Comparison of ENCODE assay signal across 8 mouse cellular contexts in the genomic region with DNA sequence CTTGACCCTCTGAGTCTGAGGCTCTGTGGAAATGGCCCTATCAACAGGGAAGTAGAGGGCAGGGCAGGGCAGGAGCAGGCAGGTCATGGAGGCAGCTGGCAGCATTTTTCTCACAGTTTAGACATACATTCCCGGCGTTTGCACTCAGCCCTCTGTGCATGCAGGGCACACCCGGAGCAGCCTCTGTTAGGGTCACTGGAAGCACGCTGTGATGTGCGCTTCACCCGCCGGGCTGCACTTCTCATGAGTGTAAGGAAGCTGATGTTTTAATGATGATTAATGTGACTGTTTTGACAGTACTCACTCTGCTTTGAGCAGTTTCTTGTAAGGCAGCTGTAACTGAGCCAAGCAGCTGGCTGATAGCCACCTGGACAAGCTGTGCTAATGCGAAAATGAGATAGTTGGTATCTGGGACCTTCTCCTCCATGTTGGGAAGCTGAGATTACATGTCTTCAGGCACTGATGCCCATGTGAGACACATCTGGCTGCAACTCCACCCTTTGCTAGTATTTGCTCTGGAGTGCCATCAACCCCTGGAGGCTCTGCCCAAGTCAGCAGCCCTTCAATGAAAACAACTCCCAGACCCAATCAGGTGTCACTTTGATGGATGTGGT.
DNase-seq lines count a peak whose midpoint lies in the region; ATAC-seq and TF ChIP-seq lines count a peak whose summit lies in the region.
"Had no signal": no experiment of that assay in that cellular context is flagged by ENCODE, and none has a peak within 500 bp of the region (broad histone marks: within the 10 kb centered on the region; RNA-seq: fewer than 3 reads in every experiment).

No protein-coding gene starts in this region.

- no peak for TF ChIP-seq CTCF in lung, embryonic 14.5 days (IDR thresholded peaks at IDR 0.05; ENCODE audit: low read depth)
- TF ChIP-seq CTCF in lung, adult 2 months (IDR thresholded peaks at IDR 0.05; ENCODE audit: insufficient read depth, low read length), result no peak

- peak overlapping the region; percentile 31; the same call in 1 of the 2 replicates for H3K27ac ChIP-seq in lung, embryonic 14.5 days (ENCODE audit: low read depth)

- no peak overlapping the region for H3K4me2 ChIP-seq in lung, embryonic 14.5 days

- TF ChIP-seq POLR2A in lung, adult 2 months (IDR thresholded peaks at IDR 0.05; ENCODE audit: borderline replicate concordance, extremely low read depth, low read depth, low read length), result no peak

- H3K36me3 ChIP-seq in lung, embryonic 14.5 days (ENCODE audit: insufficient read depth), result no peaks in the 10 kb centered on the region

- H3K9ac ChIP-seq in lung, embryonic 14.5 days, result no peak overlapping the region

- ATAC-seq in lung, embryonic 14.5 days (ENCODE audit: insufficient read depth), result peak; percentile 68
- 0 out of 2 replicates have a peak, but pooled peaks have one; percentile 53 for ATAC-seq in erythroblast, adult 5-6 weeks (replicated peaks; ENCODE audit: low FRiP score, poor library complexity, severe bottlenecking)
- ATAC-seq in erythroid progenitor cell, adult 5-6 weeks (replicated peaks; ENCODE audit: low FRiP score, poor library complexity, severe bottlenecking), result no peak

- no peaks in the 10 kb centered on the region for H3K4me1 ChIP-seq in lung, embryonic 14.5 days (ENCODE audit: insufficient read depth)
- no peaks in the 10 kb centered on the region for H3K4me1 ChIP-seq in lung, adult 2 months (ENCODE audit: control insufficient read depth, insufficient read depth, low read length)

- WGBS in lung, embryonic 14.5 days, result 10% methylated on average over 8 of the region's 8 CpGs
- 16% methylated on average over 8 of the region's 8 CpGs for WGBS in lung, adult 2 months

- no peaks in the 10 kb centered on the region for H3K9me3 ChIP-seq in lung, embryonic 14.5 days (ENCODE audit: low read depth, low read length)

- H3K4me3 ChIP-seq in lung, embryonic 14.5 days (ENCODE audit: low read depth, low read length), result no peak overlapping the region
- H3K4me3 ChIP-seq in lung, adult 2 months (replicated peaks; ENCODE audit: extremely low read depth, low read depth, low read length), result no peak overlapping the region

- no peaks in the 10 kb centered on the region for H3K27me3 ChIP-seq in lung, embryonic 14.5 days (ENCODE audit: insufficient read depth, low read length)

- DNase-seq in lung, embryonic 14.5 days, result peak; percentile 30
- DNase-seq in lung, adult 2 months, result no peak
- DNase-seq in adipocyte (ENCODE audit: low spot score), result peak; percentile 81
- DNase-seq in lung, postnatal 36 days, result peak; percentile 6
- DNase-seq in adrenal gland, postnatal 14 days, result no peak
- DNase-seq: layer of hippocampus, postnatal 36 days had no signal

Comparison
In these comparisons a context has a peak if more than half of its experiments do, and no peak if none do; other contexts are left out.
1. DNase-seq: peak in lung, embryonic 14.5 days (single experiment), adipocyte (single experiment) and lung, postnatal 36 days (single experiment); none in lung, adult 2 months (single experiment) and adrenal gland, postnatal 14 days (single experiment).